Mouse (Mus musculus) CH12.LX (cell line): Measurements from ENCODE around the gene Tpm4.
A peak's percentile ranks its signal among the peaks of the same experiment; 100 is the strongest.

ENCODE experiments used
- EP300 ChIP-seq: IDR thresholded peaks from 2 replicates; pipeline ENCODE4 v1.6.1; 2011; ENCODE audit warnings: low read length, improper control_type of control experiment
- MAX ChIP-seq: IDR thresholded peaks from 2 replicates; pipeline ENCODE4 v1.6.1; 2011; ENCODE audit warnings: low read length, improper control_type of control experiment
- POLR2A ChIP-seq: IDR thresholded peaks from 2 replicates; pipeline ENCODE4 v1.6.1; 2011; ENCODE audit warnings: low read depth, mild to moderate bottlenecking, improper control_type of control experiment, low read length
- TBP ChIP-seq: conservative IDR thresholded peaks from 2 replicates; pipeline ENCODE4 v1.6.1; 2011; ENCODE audit warnings: low read depth, low read length, improper control_type of control experiment

DNA sequence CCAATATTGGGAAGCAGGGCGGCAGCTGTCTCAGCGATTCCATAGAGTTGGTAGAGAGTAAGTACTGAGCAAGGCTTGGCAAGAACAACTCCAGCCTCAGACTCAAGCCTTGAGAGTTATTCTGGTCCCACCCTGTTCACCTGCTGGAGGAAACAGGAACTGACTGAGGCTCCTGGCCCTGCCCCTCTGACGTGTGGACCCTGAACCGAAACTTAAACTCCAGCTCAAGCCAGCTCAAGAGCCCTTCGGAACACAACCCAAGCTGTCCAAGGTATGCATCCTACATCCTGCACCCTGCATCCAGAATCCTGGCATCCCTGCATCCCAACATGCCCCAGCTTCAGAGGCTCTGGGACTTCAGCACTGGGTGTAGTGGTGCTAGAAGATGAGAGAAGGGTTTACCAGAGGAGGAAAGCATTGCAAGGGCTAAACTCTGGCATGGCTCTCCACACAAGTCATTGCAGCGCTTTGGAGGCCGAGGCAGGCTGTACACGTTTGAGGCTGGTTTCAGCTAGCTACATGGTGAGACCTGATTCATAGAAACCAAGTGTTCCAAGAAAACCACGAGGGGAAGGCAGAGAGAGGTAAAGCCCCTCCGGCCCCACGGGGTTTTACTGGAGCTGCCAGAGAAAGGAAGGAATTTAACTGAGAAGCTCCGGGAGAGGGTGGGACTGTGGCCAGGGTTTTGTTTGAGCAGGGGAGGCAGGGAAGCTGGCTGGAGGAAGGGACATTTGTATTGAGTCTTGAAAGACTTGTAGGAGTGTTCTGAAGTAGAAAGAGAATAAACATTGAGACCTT, 54.8 kb downstream of the Tpm4 start, which contains the start of gene Hsh2d:
- TF ChIP-seq MAX (no peak), EP300 (no peak), POLR2A (peak; percentile 83), TBP (peak; percentile 82)
